Mouse (Mus musculus): Measurements from ENCODE around the gene Srrd.

GRCm38 (mm10) chr5:112292343-112292980 is 50.4 kb downstream of the Srrd start:
- TF ChIP-seq CTCF (IDR thresholded peaks at IDR 0.05; ENCODE audit: low read depth) = no peak
- no peak for TF ChIP-seq EP300 (optimal IDR thresholded peaks at IDR 0.05)

Data from stomach, postnatal 0 days (tissue).